Mouse (Mus musculus): ENCODE data around the gene Olfr686. TPM values are rescaled to one million over a fixed set of nuclear protein-coding genes. Genes with fewer than 3 reads are reported as not detected.

Gene Olfr686
- polyA plus RNA-seq, 1 experiment, result not detected

DNA sequence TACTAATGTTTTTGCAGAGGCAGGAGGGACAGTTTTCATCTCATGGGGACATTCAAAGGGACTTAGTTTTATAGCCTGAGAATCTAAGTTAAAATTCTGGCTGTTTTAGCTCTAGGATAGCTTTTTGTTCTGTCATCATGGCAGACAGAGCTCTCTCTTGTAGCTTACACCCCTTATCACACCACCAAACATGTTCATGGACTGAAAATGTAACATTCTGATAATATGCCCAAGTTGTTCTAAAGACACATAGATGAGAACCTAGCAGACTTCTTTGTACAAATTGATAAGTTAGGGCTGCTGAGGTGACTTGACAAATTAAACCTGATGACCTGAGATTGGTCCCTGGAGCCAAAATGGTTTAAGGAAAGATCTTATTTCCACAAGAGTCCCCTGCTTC, 19.4 kb upstream of the Olfr686 start:
- Histone ChIP-seq H3K9me3 (replicated peaks; ENCODE audit: control insufficient read depth, insufficient read depth, low read length, poor library complexity, severe bottlenecking) (no peaks in the 10 kb centered on the region), H3K27ac (ENCODE audit: insufficient read depth, low read length) (no peak overlapping the region), H3K4me3 (ENCODE audit: low read depth, low read length) (no peak overlapping the region), H3K27me3 (ENCODE audit: control insufficient read depth, insufficient read depth, low read length, poor library complexity, severe bottlenecking) (no peaks in the 10 kb centered on the region; the same call in 1 of the 2 replicates), H3K36me3 (ENCODE audit: control insufficient read depth, insufficient read depth, low read length, poor library complexity, severe bottlenecking) (no peaks in the 10 kb centered on the region), H3K9ac (ENCODE audit: low read depth, poor library complexity, severe bottlenecking) (no peak overlapping the region), H3K4me1 (ENCODE audit: control insufficient read depth, insufficient read depth, low read length) (no peaks in the 10 kb centered on the region)
- TF ChIP-seq CTCF (IDR thresholded peaks at IDR 0.05; ENCODE audit: low read depth, low read length) (no peak), EP300 (IDR thresholded peaks at IDR 0.05; ENCODE audit: insufficient read depth, low read depth, low read length) (no peak), POLR2A (IDR thresholded peaks at IDR 0.05; ENCODE audit: insufficient read depth, low read length) (no peak)

DNA sequence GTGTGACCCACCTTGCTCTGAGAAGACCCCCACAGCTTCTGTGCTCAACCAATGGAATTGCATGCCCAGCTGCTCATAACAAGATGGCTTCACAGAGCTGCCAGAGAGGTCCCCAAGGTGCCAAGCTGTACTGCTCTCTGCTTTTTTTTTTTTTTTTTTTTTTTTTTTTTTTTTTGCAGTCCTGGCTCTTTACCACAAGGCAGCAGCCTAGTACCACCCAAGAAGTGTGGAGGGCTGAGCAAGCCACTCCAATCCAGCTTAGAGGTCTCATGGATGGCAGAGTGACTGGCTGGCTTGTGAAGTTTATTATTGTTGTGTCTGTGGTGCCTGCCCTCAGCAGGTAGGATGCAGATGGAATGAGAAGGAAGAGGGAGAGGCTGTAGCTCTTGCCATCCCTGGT, 18.8 kb upstream of the Olfr686 start:
- H3K36me3 ChIP-seq (ENCODE audit: control insufficient read depth, insufficient read depth, low read length, poor library complexity, severe bottlenecking), result no peaks in the 10 kb centered on the region
- H3K9ac ChIP-seq (ENCODE audit: low read depth, poor library complexity, severe bottlenecking), result no peak overlapping the region
- no peaks in the 10 kb centered on the region; the same call in 1 of the 2 replicates for H3K27me3 ChIP-seq (ENCODE audit: control insufficient read depth, insufficient read depth, low read length, poor library complexity, severe bottlenecking)
- no peak overlapping the region for H3K4me3 ChIP-seq (ENCODE audit: low read depth, low read length)
- H3K27ac ChIP-seq (ENCODE audit: insufficient read depth, low read length), result no peak overlapping the region
- TF ChIP-seq POLR2A (IDR thresholded peaks at IDR 0.05; ENCODE audit: insufficient read depth, low read length) (no peak), CTCF (IDR thresholded peaks at IDR 0.05; ENCODE audit: low read depth, low read length) (no peak), EP300 (IDR thresholded peaks at IDR 0.05; ENCODE audit: insufficient read depth, low read depth, low read length) (no peak)
- H3K4me1 ChIP-seq (ENCODE audit: control insufficient read depth, insufficient read depth, low read length), result no peaks in the 10 kb centered on the region
- H3K9me3 ChIP-seq (replicated peaks; ENCODE audit: control insufficient read depth, insufficient read depth, low read length, poor library complexity, severe bottlenecking), result no peaks in the 10 kb centered on the region

DNA sequence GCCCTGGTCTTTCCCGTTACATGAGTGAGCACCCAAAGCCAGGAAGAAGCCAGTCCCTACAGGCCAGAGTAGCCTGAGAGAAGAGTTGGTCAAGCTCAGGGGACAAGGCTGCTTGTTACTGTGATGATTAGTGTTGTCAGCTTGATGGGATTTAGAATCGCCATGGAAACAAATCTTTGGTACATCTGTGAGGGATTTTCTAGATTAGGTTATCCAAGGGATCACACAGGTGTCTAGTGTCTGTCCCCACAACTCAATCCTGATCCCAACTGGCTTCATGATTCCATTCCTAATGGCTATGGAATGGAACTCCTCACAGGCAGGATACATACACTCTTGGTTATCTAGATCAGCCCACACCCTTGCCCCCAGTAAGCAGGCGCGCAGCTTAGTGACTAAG, 11.0 kb upstream of the Olfr686 start:
- no peak overlapping the region for H3K4me3 ChIP-seq (ENCODE audit: low read depth, low read length)
- no peak overlapping the region for H3K27ac ChIP-seq (ENCODE audit: insufficient read depth, low read length)
- no peak for TF ChIP-seq EP300 (IDR thresholded peaks at IDR 0.05; ENCODE audit: insufficient read depth, low read depth, low read length)
- TF ChIP-seq CTCF (IDR thresholded peaks at IDR 0.05; ENCODE audit: low read depth, low read length), result no peak
- TF ChIP-seq POLR2A (IDR thresholded peaks at IDR 0.05; ENCODE audit: insufficient read depth, low read length), result no peak
- H3K27me3 ChIP-seq (ENCODE audit: control insufficient read depth, insufficient read depth, low read length, poor library complexity, severe bottlenecking), result no peaks in the 10 kb centered on the region
- no peaks in the 10 kb centered on the region for H3K4me1 ChIP-seq (ENCODE audit: control insufficient read depth, insufficient read depth, low read length)
- H3K36me3 ChIP-seq (ENCODE audit: control insufficient read depth, insufficient read depth, low read length, poor library complexity, severe bottlenecking), result no peaks in the 10 kb centered on the region
- H3K9ac ChIP-seq (ENCODE audit: low read depth, poor library complexity, severe bottlenecking), result no peak overlapping the region
- no peaks in the 10 kb centered on the region for H3K9me3 ChIP-seq (replicated peaks; ENCODE audit: control insufficient read depth, insufficient read depth, low read length, poor library complexity, severe bottlenecking)

DNA sequence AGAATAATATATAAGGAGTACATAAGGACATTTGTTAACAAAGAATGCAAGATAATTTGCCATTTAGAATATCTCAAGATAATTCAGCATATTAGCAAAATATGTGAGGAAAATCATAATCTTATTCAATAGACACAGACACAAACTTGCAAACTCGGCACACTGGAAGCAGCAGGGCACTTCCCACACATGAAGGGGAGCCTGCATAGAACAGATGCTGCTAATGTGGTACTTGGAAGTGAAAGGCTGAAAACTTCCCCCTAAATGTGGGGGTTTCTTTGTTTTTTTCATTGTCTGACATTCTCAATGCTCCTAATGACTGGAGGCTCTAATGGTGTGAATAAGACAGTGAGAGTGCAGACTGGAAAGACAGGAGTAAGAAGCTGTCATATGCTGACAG, 7.5 kb upstream of the Olfr686 start:
- TF ChIP-seq EP300 (IDR thresholded peaks at IDR 0.05; ENCODE audit: insufficient read depth, low read depth, low read length), result no peak
- no peaks in the 10 kb centered on the region for H3K27me3 ChIP-seq (ENCODE audit: control insufficient read depth, insufficient read depth, low read length, poor library complexity, severe bottlenecking)
- H3K4me3 ChIP-seq (ENCODE audit: low read depth, low read length), result no peak overlapping the region
- no peak overlapping the region for H3K9ac ChIP-seq (ENCODE audit: low read depth, poor library complexity, severe bottlenecking)
- no peaks in the 10 kb centered on the region for H3K9me3 ChIP-seq (replicated peaks; ENCODE audit: control insufficient read depth, insufficient read depth, low read length, poor library complexity, severe bottlenecking)
- no peaks in the 10 kb centered on the region for H3K36me3 ChIP-seq (ENCODE audit: control insufficient read depth, insufficient read depth, low read length, poor library complexity, severe bottlenecking)
- no peak overlapping the region for H3K27ac ChIP-seq (ENCODE audit: insufficient read depth, low read length)
- no peaks in the 10 kb centered on the region for H3K4me1 ChIP-seq (ENCODE audit: control insufficient read depth, insufficient read depth, low read length)

DNA sequence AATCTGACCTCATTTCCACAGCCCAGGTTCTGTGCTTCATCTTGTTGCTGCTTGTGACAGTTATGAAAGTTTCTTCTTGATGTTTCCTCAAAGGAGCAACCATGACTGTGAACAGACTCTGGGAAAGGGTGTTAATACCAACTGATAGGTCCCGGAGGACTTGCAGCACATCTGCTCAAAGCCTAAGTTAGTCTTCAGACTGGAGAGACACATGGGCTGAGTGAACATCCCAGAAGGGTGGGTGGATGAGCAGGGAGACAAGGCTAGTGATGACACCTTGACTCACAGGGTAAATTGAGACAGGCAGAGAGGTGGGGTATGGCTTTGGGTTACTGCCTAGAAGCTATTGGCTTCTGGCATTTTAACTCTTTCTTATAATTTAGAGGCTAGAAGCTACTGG, 21.4 kb downstream of the Olfr686 start, which contains the start of gene Olfr685:
Gene Olfr685, minus strand, starts transcription at position 101 of the 400 bp plus-strand sequence.
- Histone ChIP-seq H3K9me3 (replicated peaks; ENCODE audit: control insufficient read depth, insufficient read depth, low read length, poor library complexity, severe bottlenecking) (no peaks in the 10 kb centered on the region), H3K27me3 (ENCODE audit: control insufficient read depth, insufficient read depth, low read length, poor library complexity, severe bottlenecking) (no peaks in the 10 kb centered on the region), H3K4me3 (ENCODE audit: low read depth, low read length) (no peak within 1 kb of the TSS), H3K27ac (ENCODE audit: insufficient read depth, low read length) (no peak within 1 kb of the TSS), H3K4me1 (ENCODE audit: control insufficient read depth, insufficient read depth, low read length) (no peaks in the 10 kb centered on the region), H3K36me3 (ENCODE audit: control insufficient read depth, insufficient read depth, low read length, poor library complexity, severe bottlenecking) (no peaks in the 10 kb centered on the region), H3K9ac (ENCODE audit: low read depth, poor library complexity, severe bottlenecking) (no peak within 1 kb of the TSS)
- TF ChIP-seq POLR2A (IDR thresholded peaks at IDR 0.05; ENCODE audit: insufficient read depth, low read length), result no peak
- TF ChIP-seq CTCF (IDR thresholded peaks at IDR 0.05; ENCODE audit: low read depth, low read length), result no peak
- no peak for TF ChIP-seq EP300 (IDR thresholded peaks at IDR 0.05; ENCODE audit: insufficient read depth, low read depth, low read length)

DNA sequence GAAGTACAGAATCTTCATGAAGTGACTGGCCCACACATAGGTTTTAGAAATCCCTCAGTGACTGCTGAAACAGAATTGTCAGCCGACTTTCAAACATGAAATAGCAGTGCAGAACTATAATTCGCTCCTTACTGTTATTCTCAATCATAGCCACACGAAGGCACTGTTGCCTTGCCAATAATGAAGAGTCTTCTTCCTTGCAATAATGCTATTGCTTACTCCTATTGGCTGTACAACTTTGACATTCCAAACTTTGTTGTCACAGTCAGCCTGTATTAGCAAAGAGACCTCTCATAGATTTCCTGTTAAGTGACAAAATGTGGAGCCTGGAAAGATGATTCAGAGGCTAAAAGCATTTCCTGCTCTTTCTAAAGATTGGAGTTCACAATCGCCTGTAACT, 36.5 kb downstream of the Olfr686 start:
- Histone ChIP-seq H3K9me3 (replicated peaks; ENCODE audit: control insufficient read depth, insufficient read depth, low read length, poor library complexity, severe bottlenecking) (no peaks in the 10 kb centered on the region), H3K27ac (ENCODE audit: insufficient read depth, low read length) (no peak overlapping the region)
- TF ChIP-seq EP300 (IDR thresholded peaks at IDR 0.05; ENCODE audit: insufficient read depth, low read depth, low read length) (no peak), CTCF (IDR thresholded peaks at IDR 0.05; ENCODE audit: low read depth, low read length) (no peak), POLR2A (IDR thresholded peaks at IDR 0.05; ENCODE audit: insufficient read depth, low read length) (no peak)

More for the DNA sequence above, 36.5 kb downstream of the Olfr686 start:
- Histone ChIP-seq H3K9ac (ENCODE audit: low read depth, poor library complexity, severe bottlenecking) (no peak overlapping the region), H3K4me1 (ENCODE audit: control insufficient read depth, insufficient read depth, low read length) (no peaks in the 10 kb centered on the region), H3K27me3 (ENCODE audit: control insufficient read depth, insufficient read depth, low read length, poor library complexity, severe bottlenecking) (no peaks in the 10 kb centered on the region), H3K36me3 (ENCODE audit: control insufficient read depth, insufficient read depth, low read length, poor library complexity, severe bottlenecking) (no peaks in the 10 kb centered on the region), H3K4me3 (ENCODE audit: low read depth, low read length) (no peak overlapping the region)
